Mouse (Mus musculus): ENCODE results near the gene Armc9. TPM values are rescaled to one million over a fixed set of nuclear protein-coding genes. Genes with fewer than 3 reads are reported as not detected.

Armc9 gene
- total RNA-seq, 1 experiment from 2014 or later = 8.7 TPM

GRCm38 (mm10) chr1:86160059-86160458 is 5.5 kb downstream of the Armc9 start:
- ATAC-seq (ENCODE audit: extremely low read depth, insufficient number of reproducible peaks, low FRiP score, poor library complexity, severe bottlenecking) = no peak

- ATAC-seq (ENCODE audit: extremely low read depth, insufficient number of reproducible peaks, low FRiP score, poor library complexity, severe bottlenecking) = no peak
These were observed 5.9 kb downstream of the Armc9 start for GRCm38 (mm10) chr1:86160479-86160878.

- no peak for ATAC-seq (ENCODE audit: extremely low read depth, insufficient number of reproducible peaks, low FRiP score, poor library complexity, severe bottlenecking)
These were observed 6.5 kb downstream of the Armc9 start for GRCm38 (mm10) chr1:86161061-86161460.

GRCm38 (mm10) chr1:86174602-86175001 is 20.0 kb downstream of the Armc9 start:
- no peak for ATAC-seq (ENCODE audit: extremely low read depth, insufficient number of reproducible peaks, low FRiP score, poor library complexity, severe bottlenecking)

- ATAC-seq (ENCODE audit: extremely low read depth, insufficient number of reproducible peaks, low FRiP score, poor library complexity, severe bottlenecking) = no peak
These were observed 21.5 kb downstream of the Armc9 start for GRCm38 (mm10) chr1:86176066-86176465.

- ATAC-seq (ENCODE audit: extremely low read depth, insufficient number of reproducible peaks, low FRiP score, poor library complexity, severe bottlenecking) = peak; percentile 98
These were observed 24.1 kb downstream of the Armc9 start for GRCm38 (mm10) chr1:86178462-86179253.

- no peak for ATAC-seq (ENCODE audit: extremely low read depth, insufficient number of reproducible peaks, low FRiP score, poor library complexity, severe bottlenecking)
These were observed 27.6 kb downstream of the Armc9 start for GRCm38 (mm10) chr1:86182004-86182709.

GRCm38 (mm10) chr1:86183577-86184263 is 29.1 kb downstream of the Armc9 start:
- no peak for ATAC-seq (ENCODE audit: extremely low read depth, insufficient number of reproducible peaks, low FRiP score, poor library complexity, severe bottlenecking)

GRCm38 (mm10) chr1:86186762-86187161 is 32.2 kb downstream of the Armc9 start:
- ATAC-seq (ENCODE audit: extremely low read depth, insufficient number of reproducible peaks, low FRiP score, poor library complexity, severe bottlenecking) = no peak

- ATAC-seq (ENCODE audit: extremely low read depth, insufficient number of reproducible peaks, low FRiP score, poor library complexity, severe bottlenecking) = no peak
These were observed 33.3 kb downstream of the Armc9 start for GRCm38 (mm10) chr1:86187856-86188255.

- no peak for ATAC-seq (ENCODE audit: extremely low read depth, insufficient number of reproducible peaks, low FRiP score, poor library complexity, severe bottlenecking)
These were observed 33.7 kb downstream of the Armc9 start for GRCm38 (mm10) chr1:86188271-86188670.

GRCm38 (mm10) chr1:86189034-86189702 is 34.6 kb downstream of the Armc9 start:
- peak; percentile 47; the same call in 1 of the 2 replicates for ATAC-seq (ENCODE audit: extremely low read depth, insufficient number of reproducible peaks, low FRiP score, poor library complexity, severe bottlenecking)

GRCm38 (mm10) chr1:86190843-86191242 is 36.3 kb downstream of the Armc9 start:
- ATAC-seq (ENCODE audit: extremely low read depth, insufficient number of reproducible peaks, low FRiP score, poor library complexity, severe bottlenecking) = no peak

- ATAC-seq (ENCODE audit: extremely low read depth, insufficient number of reproducible peaks, low FRiP score, poor library complexity, severe bottlenecking) = no peak
These were observed 39.5 kb downstream of the Armc9 start for GRCm38 (mm10) chr1:86194044-86194443.

- ATAC-seq (ENCODE audit: extremely low read depth, insufficient number of reproducible peaks, low FRiP score, poor library complexity, severe bottlenecking) = no peak
These were observed 43.7 kb downstream of the Armc9 start for GRCm38 (mm10) chr1:86198276-86198675.

- ATAC-seq (ENCODE audit: extremely low read depth, insufficient number of reproducible peaks, low FRiP score, poor library complexity, severe bottlenecking) = no peak
These were observed 44.4 kb downstream of the Armc9 start for GRCm38 (mm10) chr1:86199026-86199425.

- no peak for ATAC-seq (ENCODE audit: extremely low read depth, insufficient number of reproducible peaks, low FRiP score, poor library complexity, severe bottlenecking)
These were observed 46.7 kb downstream of the Armc9 start for GRCm38 (mm10) chr1:86201312-86201711.

GRCm38 (mm10) chr1:86202617-86203219 is 48.1 kb downstream of the Armc9 start:
- no peak for ATAC-seq (ENCODE audit: extremely low read depth, insufficient number of reproducible peaks, low FRiP score, poor library complexity, severe bottlenecking)

- no peak for ATAC-seq (ENCODE audit: extremely low read depth, insufficient number of reproducible peaks, low FRiP score, poor library complexity, severe bottlenecking)
These were observed 56.1 kb downstream of the Armc9 start for GRCm38 (mm10) chr1:86210676-86211075.

Measured in neutrophil, adult 5-6 weeks (primary cell).